Mouse (Mus musculus) forebrain, embryonic 15.5 days (tissue): ENCODE data around the gene Asic5. TPM values are rescaled to one million over a fixed set of nuclear protein-coding genes. Genes with fewer than 3 reads are reported as not detected.

Source experiments
- ATAC-seq: fragments of 200-750 bp; cut with Nextera tagmentation; replicated peaks from 2 replicates; pipeline ENCODE4 v1.8.0; 2017; ENCODE audit warnings: mild to moderate bottlenecking, moderate TSS enrichment, moderate library complexity
- H3K27ac ChIP-seq: fragments of 300-500 bp; sonication (generic); replicated peaks from 2 replicates; pipeline ENCODE4 v1.5.1; 2015; ENCODE audit warnings: mild to moderate bottlenecking, inconsistent platforms
- H3K27me3 ChIP-seq: fragments of 300-500 bp; sonication (generic); 2 replicates; pipeline ENCODE4 v1.6.1; 2015; ENCODE audit warnings: inconsistent platforms
- H3K36me3 ChIP-seq: fragments of 300-500 bp; sonication (generic); 2 replicates; pipeline ENCODE4 v1.6.1; 2015; ENCODE audit warnings: mild to moderate bottlenecking, inconsistent platforms
- H3K4me1 ChIP-seq: fragments of 300-500 bp; sonication (generic); 2 replicates; pipeline ENCODE4 v1.6.1; 2015; ENCODE audit warnings: inconsistent platforms
- H3K4me2 ChIP-seq: fragments of 300-500 bp; sonication (generic); replicated peaks from 2 replicates; pipeline ENCODE4 v1.6.1; 2015; ENCODE audit warnings: mild to moderate bottlenecking, inconsistent platforms
- H3K4me3 ChIP-seq: fragments of 300-500 bp; sonication (generic); 2 replicates; pipeline ENCODE4 v1.5.1; 2015; ENCODE audit warnings: mild to moderate bottlenecking, inconsistent platforms
- H3K9ac ChIP-seq: fragments of 300-500 bp; sonication (generic); replicated peaks from 2 replicates; pipeline ENCODE4 v1.6.1; 2015; ENCODE audit warnings: mild to moderate bottlenecking, inconsistent platforms
- H3K9me3 ChIP-seq: fragments of 300-500 bp; sonication (generic); 2 replicates; pipeline ENCODE4 v1.6.1; 2016; ENCODE audit warnings: inconsistent platforms
- WGBS: fragments of 180-500 bp; shearing (Covaris S2); methylation state at CpG from one replicate; pipeline ENCODE4 v1.1.7; 2015; ENCODE audit warnings: mixed read lengths; 5-methylcytosine and 5-hydroxymethylcytosine counted together
- polyA plus RNA-seq: library from polyadenylated mRNA; unstranded; fragments of >200 nt; fragmentation: Nextera tagmentation; extraction: Ambion mirVana; gene quantifications from 2 replicates; pipeline ENCODE4 v1.2.1, GENCODE M21; 2015

The Asic5 gene
- polyA plus RNA-seq, 1 experiment from 2014 or later: not detected

DNA sequence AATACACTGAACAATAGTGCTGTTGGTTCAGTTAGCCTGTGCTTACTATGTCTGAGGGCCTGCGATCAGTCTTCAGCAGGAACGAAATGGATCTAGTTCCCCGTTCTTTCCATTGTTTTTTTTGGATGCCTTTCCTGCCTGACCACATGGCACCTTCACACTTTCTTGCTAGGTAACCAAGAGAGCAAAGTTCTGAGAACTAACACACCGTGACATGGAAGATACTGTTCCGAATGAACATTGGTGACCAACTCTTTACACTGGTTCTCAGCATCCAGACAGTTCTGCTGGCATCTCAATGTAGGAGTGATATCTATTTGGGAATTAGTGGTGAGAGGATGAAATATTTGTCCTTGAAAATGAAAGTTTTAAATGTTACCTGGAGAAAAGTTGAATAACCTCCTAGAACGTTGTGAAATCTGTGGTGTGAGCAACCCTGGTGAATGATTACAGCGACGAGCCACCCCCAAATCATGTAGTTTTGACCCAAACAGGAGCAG is 40.4 kb downstream of the Asic5 start:
- Histone ChIP-seq H3K36me3 (no peaks in the 10 kb centered on the region), H3K9me3 (no peaks in the 10 kb centered on the region), H3K9ac (no peak overlapping the region), H3K4me1 (no peaks in the 10 kb centered on the region), H3K4me2 (no peak overlapping the region), H3K27me3 (no peaks in the 10 kb centered on the region), H3K4me3 (no peak overlapping the region), H3K27ac (no peak overlapping the region)
- 92% methylated on average over 8 of the region's 8 CpGs for WGBS
- no peak for ATAC-seq

DNA sequence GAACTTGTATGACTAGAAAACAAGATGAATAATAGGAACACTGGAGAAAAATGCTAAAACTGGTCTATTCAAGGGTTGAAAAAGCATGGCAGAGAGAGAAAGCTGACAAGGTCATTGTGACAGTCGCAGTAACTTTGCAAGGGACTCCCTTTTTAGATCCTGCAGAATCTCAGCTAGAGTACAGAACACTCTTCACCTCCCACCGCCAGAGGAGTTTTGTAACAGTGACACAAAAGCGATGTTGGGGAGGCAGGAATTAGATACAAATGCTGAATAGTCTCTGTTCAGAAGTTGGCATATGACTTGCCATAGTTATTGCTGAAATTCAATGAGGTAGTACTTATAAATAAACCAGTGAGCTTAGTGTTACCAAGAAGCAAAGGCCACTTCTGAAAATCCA is 41.0 kb downstream of the Asic5 start:
- H3K4me1 ChIP-seq: no peaks in the 10 kb centered on the region
- no peak overlapping the region for H3K4me3 ChIP-seq
- H3K9ac ChIP-seq: no peak overlapping the region
- no peak for ATAC-seq
- no peak overlapping the region for H3K4me2 ChIP-seq
- H3K9me3 ChIP-seq: no peaks in the 10 kb centered on the region
- 80% methylated on average over 3 of the region's 3 CpGs for WGBS
- H3K27ac ChIP-seq: no peak overlapping the region
- no peaks in the 10 kb centered on the region for H3K36me3 ChIP-seq
- no peaks in the 10 kb centered on the region for H3K27me3 ChIP-seq

DNA sequence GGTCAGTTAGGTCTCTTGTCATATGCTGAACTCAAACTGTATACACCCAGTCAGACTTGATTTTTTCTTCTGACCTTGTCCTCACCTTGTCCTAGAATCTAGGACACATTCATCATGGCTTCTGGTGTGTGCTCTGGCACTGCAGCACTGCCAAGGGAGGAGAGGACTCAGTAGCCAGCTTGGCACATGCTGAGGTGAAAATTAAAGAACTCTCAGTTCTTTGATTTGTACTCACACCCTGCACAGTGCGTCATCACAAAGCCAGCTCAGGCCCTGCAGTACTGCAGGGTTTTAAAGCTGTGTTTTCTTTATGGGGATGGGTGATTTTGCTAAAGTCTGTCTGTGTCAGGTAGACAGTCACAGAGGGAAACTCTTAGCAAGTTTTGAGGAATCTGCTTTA is 45.2 kb downstream of the Asic5 start:
- Histone ChIP-seq H3K27ac (no peak overlapping the region), H3K4me2 (no peak overlapping the region), H3K9ac (no peak overlapping the region), H3K27me3 (no peaks in the 10 kb centered on the region), H3K9me3 (no peaks in the 10 kb centered on the region), H3K36me3 (no peaks in the 10 kb centered on the region), H3K4me1 (no peaks in the 10 kb centered on the region), H3K4me3 (no peak overlapping the region)
- WGBS: 67% methylated on average over 1 of the region's 1 CpGs
- ATAC-seq: no peak

DNA sequence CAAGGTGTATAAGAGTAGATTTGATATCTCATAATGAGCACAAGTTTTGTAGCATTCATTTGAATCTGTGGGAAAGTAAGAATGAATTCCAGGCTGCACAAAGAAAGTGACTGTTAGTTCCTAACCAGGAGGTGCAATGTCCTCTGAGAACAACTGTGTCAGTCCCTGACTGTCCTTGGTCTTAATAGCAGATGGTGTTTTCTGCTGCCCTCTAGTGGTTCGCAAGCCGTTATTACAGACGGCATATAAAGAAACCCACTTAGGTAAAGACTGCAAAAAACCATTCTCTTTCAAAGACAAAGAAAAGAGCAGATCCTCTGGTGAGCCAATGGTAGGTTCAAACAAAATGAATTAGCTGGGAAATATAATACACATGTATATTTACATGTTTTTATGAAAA is 47.1 kb downstream of the Asic5 start:
- Histone ChIP-seq H3K27me3 (no peaks in the 10 kb centered on the region), H3K27ac (no peak overlapping the region), H3K4me2 (no peak overlapping the region), H3K36me3 (peaks cover 3% of the 10 kb centered on the region; the same call in 1 of the 2 replicates), H3K9ac (no peak overlapping the region), H3K4me1 (no peaks in the 10 kb centered on the region), H3K4me3 (no peak overlapping the region), H3K9me3 (no peaks in the 10 kb centered on the region)
- peak; percentile 90 for ATAC-seq
- WGBS: 1% methylated on average over 3 of the region's 3 CpGs

DNA sequence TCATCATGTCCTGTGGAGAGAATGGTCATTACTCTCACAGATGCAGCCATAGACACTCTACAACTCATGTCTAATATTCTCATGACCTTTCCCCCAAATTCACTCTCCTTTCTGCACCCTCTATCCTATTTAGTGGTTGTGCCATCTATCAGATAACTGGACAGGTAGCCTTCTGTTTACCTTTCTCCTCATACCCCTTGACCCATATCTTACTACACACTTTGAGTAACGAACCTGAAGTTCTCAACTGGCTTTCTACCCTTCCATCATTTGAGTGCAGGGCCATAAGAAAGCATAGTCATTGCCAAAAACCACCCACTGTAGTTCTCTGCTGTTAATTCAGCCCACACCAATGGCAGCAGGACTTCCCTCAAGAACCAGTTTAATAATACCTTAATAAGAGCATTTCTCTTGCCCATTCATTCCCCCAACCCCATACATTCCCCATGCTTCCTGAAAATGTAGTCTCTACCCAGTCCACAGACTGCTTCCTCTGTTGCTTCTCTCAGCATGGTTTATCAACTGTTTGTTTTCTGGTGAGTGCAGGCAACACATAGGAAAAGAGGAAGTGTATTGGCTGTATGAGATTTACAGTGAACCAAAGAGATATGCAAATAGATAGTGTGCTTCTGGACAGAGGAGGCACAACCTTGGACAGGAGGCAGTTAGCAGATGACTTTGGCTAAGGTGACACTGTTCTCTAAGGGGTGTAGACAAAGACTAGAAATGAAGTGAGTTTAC is 48.1 kb downstream of the Asic5 start:
- H3K4me3 ChIP-seq: no peak overlapping the region
- H3K27me3 ChIP-seq: no peaks in the 10 kb centered on the region
- H3K4me1 ChIP-seq: no peaks in the 10 kb centered on the region
- H3K27ac ChIP-seq: no peak overlapping the region
- no peak overlapping the region for H3K9ac ChIP-seq
- WGBS: 86% methylated on average over 1 of the region's 1 CpGs
- no peak for ATAC-seq
- no peak overlapping the region for H3K4me2 ChIP-seq
- H3K36me3 ChIP-seq: peaks cover 11% of the 10 kb centered on the region; the same call in 1 of the 2 replicates
- no peaks in the 10 kb centered on the region for H3K9me3 ChIP-seq

DNA sequence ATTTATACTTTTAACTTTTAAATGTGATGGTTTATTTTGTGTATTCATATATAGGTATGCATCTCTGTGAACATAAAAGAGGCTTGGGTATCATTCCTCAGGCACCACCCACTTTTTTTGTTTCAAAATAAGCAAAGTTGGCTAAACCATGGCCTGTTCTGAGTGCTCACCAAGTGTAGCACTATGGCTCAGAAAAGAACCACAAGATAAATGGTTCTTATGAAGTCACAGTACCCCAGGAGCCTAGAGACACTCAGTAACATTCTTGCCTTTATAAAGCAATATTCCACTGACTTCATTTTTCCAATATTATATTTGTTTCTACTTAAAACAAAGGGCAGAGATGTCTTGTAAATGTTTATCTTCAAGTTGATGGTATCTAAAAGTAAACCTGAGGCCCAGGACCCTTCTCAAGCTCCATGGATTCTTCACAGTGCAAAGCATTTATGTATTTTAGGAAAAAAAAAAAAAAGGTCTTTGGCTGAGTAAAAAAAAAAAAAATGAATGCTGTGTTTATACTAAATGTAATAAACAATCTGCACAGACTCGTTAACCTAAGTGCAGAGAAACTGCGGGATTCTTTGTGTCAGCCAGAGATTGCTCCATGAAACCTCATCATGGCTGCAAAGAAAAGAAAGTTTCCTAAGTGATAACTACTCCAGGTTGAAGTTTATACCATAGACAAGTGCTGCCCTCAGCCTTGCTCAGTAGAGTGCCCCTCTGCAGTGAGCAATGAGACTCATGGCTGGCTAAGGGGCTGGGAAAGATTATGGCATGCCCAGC is 54.4 kb downstream of the Asic5 start:
- H3K27ac ChIP-seq: no peak overlapping the region
- H3K4me2 ChIP-seq: no peak overlapping the region
- H3K9ac ChIP-seq: no peak overlapping the region
- ATAC-seq: no peak
- H3K27me3 ChIP-seq: no peaks in the 10 kb centered on the region
- H3K9me3 ChIP-seq: no peaks in the 10 kb centered on the region
- WGBS: 75% methylated on average over 2 of the region's 2 CpGs
- no peaks in the 10 kb centered on the region for H3K4me1 ChIP-seq
- H3K4me3 ChIP-seq: no peak overlapping the region
- peaks cover 21% of the 10 kb centered on the region for H3K36me3 ChIP-seq

DNA sequence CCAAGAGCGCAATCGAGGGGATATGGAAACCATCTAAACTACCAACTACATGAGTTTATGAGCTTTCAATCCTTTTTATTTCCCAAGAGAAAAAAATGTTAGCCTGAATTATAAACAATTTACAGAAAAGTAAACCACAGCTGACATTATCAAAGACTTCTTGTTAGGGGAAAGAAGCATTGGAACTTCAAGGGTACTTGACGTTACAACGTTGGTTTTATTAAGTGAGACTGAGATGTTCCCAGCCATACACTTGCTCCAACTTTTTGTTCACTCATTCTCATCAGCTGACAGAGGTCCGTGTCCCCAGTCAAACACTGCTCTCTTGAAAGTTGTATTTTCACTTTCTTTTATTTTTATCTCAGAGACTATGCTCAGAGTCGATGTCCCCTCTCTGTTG is 61.6 kb downstream of the Asic5 start:
- 83% methylated on average over 6 of the region's 6 CpGs for WGBS
- H3K4me3 ChIP-seq: no peak overlapping the region

DNA sequence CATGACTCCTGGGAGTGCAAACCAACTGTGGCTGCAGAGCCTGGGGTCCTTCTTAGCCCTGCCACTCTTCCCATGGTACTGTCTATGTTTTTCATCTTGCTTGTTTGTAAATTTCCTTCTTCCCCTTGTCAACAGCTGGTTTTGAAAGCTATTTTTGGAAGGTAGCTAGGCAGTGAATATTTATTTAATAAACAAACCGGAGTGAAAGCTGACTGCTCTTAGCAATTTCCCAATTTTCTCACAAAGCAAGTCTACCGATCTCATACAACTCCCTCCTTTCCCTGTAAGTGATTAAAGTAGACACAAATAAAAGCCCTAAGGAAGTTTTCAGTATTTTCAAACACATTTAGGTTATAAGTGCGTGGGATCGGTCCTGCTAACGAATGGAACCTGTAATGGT is 62.8 kb downstream of the Asic5 start:
- no peak overlapping the region for H3K27ac ChIP-seq
- 88% methylated on average over 5 of the region's 5 CpGs for WGBS
- ATAC-seq: no peak
- H3K4me1 ChIP-seq: peaks cover 11% of the 10 kb centered on the region
- H3K4me2 ChIP-seq: no peak overlapping the region
- H3K9ac ChIP-seq: no peak overlapping the region
- H3K4me3 ChIP-seq: no peak overlapping the region
- H3K36me3 ChIP-seq: peaks cover 5% of the 10 kb centered on the region; the same call in 1 of the 2 replicates
- no peaks in the 10 kb centered on the region for H3K9me3 ChIP-seq
- no peaks in the 10 kb centered on the region for H3K27me3 ChIP-seq

More for the DNA sequence above, 61.6 kb downstream of the Asic5 start:
- Histone ChIP-seq H3K9me3 (no peaks in the 10 kb centered on the region), H3K9ac (no peak overlapping the region), H3K4me1 (peaks cover 6% of the 10 kb centered on the region), H3K36me3 (peaks cover 12% of the 10 kb centered on the region; the same call in 1 of the 2 replicates), H3K4me2 (no peak overlapping the region), H3K27ac (no peak overlapping the region), H3K27me3 (no peaks in the 10 kb centered on the region)
- ATAC-seq: no peak

DNA sequence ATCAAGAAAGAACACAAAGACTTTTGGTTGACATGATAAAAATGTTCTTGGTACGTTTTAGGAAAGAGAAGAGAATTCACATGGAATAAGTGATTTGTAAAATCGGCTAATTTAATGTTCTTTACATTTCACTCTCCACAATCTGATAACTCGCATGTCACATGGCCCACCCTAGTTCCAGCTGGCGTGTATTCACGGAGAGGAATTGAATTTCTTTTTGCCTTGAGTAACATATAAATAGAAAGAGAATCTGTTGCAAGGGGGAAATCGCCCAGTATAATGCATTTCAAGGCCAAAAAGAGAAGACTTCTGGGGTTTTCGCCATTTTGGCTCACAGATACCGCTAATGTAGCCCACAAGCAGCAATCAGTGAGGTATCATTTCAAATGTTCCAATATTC is 64.0 kb downstream of the Asic5 start:
- peak overlapping the region; percentile 4 for H3K27ac ChIP-seq
- no peak; the same call in 1 of the 2 replicates for ATAC-seq
- no peaks in the 10 kb centered on the region for H3K27me3 ChIP-seq
- H3K9me3 ChIP-seq: no peaks in the 10 kb centered on the region
- peaks cover 11% of the 10 kb centered on the region for H3K4me1 ChIP-seq
- H3K36me3 ChIP-seq: peaks cover 5% of the 10 kb centered on the region; the same call in 1 of the 2 replicates
- H3K4me2 ChIP-seq: no peak overlapping the region
- no peak overlapping the region for H3K9ac ChIP-seq
- WGBS: 71% methylated on average over 8 of the region's 8 CpGs
- H3K4me3 ChIP-seq: no peak overlapping the region

DNA sequence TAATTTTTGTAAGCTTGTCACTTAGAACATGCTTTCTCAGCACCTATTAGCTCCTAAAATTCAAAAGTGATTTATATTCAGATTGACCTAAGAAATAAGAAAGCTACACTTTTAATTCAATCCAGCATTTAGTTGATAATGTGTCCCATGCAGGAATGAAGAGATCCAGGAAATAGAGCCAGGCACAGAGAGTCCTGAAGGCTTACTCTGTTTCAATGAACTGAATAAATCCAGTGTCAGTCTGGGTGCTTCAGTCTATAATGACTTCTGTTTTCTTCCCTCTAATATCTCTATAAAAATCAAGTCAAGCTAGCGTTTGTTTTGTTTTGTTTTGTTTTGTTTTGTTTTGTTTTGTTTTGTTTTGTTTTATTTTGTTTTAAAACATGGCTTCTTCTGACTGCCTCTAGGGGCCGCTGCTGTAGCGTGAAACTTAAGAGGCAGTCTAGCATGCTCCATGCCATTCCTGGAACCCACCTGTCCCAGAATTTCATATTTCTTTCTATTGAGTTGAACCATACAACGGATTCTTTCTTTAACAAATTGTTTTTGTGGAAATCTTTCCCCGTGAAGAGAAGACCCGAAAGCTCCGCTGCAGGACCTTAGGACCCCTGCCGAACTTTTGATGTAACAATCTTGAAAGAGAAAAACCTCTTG is 65.1 kb downstream of the Asic5 start:
- no peak overlapping the region for H3K27ac ChIP-seq
- 27% methylated on average over 8 of the region's 8 CpGs for WGBS
- H3K36me3 ChIP-seq: peaks cover 5% of the 10 kb centered on the region; the same call in 1 of the 2 replicates
- H3K9me3 ChIP-seq: no peaks in the 10 kb centered on the region
- ATAC-seq: peak; percentile 79
- no peaks in the 10 kb centered on the region for H3K27me3 ChIP-seq
- H3K4me3 ChIP-seq: no peak overlapping the region
- H3K4me2 ChIP-seq: no peak overlapping the region
- H3K9ac ChIP-seq: no peak overlapping the region
- H3K4me1 ChIP-seq: peaks cover 14% of the 10 kb centered on the region

DNA sequence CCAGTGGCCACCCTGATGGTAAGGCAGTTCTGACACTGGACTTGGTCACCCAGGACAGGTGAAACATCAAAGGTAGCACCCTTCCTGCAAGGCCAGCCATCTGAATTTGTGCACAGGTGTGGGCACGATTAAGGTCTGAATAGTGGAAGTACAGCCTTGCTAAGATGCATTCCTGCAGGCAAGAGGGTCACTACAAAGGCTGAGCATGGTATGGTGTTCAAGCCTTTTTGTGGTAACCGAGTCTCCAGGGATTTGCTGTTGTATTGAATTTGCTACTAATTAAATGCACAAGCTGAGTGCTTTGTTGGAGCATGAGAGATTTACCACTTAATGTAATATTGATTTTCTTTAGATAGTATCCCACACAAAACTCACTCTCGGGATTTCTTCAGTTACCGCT is 66.0 kb downstream of the Asic5 start:
- Histone ChIP-seq H3K27ac (no peak overlapping the region), H3K4me2 (no peak overlapping the region), H3K9ac (no peak overlapping the region), H3K4me1 (peaks cover 15% of the 10 kb centered on the region), H3K36me3 (peaks cover 5% of the 10 kb centered on the region; the same call in 1 of the 2 replicates), H3K4me3 (no peak overlapping the region), H3K27me3 (no peaks in the 10 kb centered on the region), H3K9me3 (no peaks in the 10 kb centered on the region)
- WGBS: 50% methylated on average over 4 of the region's 4 CpGs
- ATAC-seq: no peak

DNA sequence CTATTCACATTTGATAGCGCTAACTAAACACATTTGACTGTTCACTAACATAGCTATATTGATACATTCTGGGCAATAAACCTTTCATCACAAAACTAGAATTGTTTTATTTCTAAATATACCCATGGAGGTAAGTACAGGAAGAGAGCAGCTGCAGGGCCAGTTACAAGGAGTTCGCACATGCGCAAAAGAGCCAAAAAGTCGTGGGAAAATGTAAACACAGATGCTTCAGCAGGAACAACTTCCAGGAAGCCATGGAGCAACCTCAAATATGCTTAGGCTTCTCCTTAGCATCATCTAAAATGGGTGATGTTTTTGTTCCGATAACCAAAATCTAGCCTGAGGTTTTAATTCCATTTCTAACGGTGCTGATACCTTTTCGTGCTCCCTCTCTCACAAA is 66.6 kb downstream of the Asic5 start:
- Histone ChIP-seq H3K9me3 (no peaks in the 10 kb centered on the region), H3K27ac (0 out of 2 replicates have a peak overlapping the region, but pooled peaks have one; percentile 19), H3K27me3 (no peaks in the 10 kb centered on the region), H3K36me3 (peaks cover 5% of the 10 kb centered on the region; the same call in 1 of the 2 replicates), H3K9ac (no peak overlapping the region), H3K4me1 (peaks cover 15% of the 10 kb centered on the region), H3K4me2 (no peak overlapping the region), H3K4me3 (no peak overlapping the region)
- 50% methylated on average over 7 of the region's 7 CpGs for WGBS
- ATAC-seq: no peak
